Mouse (Mus musculus): ENCODE measurements around the gene Dnaja2.

The Dnaja2 gene

DNA sequence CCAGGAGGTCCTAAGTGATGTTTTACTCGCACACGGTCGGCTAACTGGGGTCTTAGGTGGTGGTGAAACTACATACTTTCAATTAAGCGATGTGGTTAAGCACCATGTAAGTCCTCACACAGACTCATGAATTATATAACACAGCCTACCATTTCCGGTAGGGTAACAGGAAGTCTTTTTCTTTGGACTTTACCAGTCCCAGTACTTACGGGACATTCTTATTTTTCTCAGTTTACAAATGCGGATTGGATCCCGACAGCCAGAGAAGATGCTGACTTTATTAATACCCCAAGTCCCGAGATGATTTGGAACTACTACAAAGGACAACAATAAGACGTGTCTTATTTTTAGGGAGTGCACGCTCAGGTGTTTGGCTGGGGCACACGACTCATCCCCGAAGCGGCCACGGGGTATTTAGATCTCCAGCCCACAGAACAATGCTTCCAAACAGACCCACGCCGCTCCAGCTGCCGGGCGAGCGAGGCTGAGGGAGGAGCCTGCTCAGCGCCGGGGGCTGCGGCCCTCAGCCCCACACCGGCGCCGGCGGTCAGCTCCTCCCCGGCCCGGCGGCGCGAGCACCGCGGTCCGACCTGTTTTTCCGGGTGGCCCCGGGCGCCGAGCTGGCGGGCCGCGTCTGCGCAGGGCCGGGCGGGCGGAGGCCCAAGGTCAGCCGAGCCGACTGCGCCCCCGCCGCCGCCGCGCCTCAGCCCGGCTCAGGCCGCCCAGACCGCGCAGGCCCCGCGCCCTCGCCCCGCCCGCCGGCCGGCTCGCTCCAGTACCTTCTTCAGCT lies 558 bp downstream of the Dnaja2 start:
- DNase-seq (ENCODE audit: low spot score), result no peak

DNA sequence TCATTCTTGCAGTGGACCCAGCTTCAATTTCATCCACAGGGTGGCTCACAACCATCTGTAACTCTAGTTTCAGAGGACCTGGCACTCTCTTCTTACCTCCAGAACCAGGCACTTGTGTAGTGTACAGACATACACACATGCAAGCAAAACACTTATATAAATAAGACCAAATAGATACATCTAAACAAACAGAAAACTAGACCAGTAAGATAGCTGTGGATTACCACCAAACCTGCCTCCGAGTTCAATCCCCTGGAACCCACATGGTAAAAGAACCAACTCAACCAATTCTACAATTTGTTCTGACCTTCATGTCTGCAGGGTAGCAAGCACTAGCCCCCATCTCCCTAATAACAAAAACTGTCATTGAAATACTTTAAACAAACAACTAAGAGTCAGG lies 3.2 kb downstream of the Dnaja2 start:
- no peak for DNase-seq (ENCODE audit: low spot score)

DNA sequence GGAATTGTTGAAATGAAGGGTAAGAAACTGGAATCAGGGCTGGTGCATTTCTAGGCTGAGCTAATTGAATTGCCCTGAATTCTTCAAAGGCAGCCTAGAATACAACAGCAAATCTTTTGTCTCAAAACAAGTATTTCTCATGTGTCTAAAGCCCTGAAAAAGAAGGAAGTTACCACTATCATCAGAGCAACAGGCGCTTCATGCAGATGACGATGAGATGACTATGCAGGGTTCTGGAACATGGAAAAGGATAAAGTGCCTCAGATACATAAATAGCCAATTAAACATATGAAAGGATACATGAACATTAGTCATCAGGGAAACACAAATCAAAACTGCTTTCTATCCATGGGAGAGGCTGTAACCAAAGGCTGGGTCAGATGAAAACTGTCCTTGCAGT lies 18.8 kb downstream of the Dnaja2 start:
- no peak for DNase-seq (ENCODE audit: low spot score)

DNA sequence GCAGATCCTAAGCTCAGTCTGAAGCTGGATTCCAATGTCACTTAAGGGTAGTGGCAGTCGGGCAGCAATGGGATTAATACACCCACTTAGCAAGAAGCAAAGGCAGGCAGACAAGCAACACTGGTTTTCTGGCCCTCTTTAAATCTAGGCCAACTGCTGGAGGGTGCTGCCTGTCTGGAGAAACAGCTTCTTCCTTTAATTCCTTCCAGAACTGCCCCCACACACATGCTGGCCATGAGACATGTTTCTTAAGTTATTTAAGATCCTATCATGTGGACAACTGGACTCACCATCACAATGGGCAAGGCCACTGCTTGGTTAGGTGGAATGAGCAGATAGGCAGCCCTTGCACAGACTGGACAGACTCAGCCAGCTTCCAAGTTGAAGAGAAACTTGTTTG lies 21.0 kb downstream of the Dnaja2 start:
- no peak for DNase-seq (ENCODE audit: low spot score)

DNA sequence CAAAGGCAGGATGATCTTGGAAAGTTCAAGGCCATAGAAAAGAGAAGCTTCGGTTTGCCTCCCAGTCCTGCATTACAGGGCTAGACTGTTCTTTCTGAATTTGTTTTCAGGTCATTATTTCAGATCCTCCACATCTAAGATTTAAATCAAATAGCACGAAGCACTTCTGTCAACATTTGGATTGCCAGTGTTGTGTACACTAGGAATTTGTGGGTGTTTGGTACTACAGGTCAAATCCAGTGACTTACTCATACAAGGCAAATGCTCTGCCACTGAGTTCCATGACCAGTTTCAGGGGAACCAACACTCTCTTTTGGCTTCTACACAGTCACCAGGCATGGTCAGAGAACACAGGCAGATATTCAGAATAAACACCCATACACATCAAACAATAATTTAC lies 21.7 kb downstream of the Dnaja2 start:
- DNase-seq (ENCODE audit: low spot score), result no peak

DNA sequence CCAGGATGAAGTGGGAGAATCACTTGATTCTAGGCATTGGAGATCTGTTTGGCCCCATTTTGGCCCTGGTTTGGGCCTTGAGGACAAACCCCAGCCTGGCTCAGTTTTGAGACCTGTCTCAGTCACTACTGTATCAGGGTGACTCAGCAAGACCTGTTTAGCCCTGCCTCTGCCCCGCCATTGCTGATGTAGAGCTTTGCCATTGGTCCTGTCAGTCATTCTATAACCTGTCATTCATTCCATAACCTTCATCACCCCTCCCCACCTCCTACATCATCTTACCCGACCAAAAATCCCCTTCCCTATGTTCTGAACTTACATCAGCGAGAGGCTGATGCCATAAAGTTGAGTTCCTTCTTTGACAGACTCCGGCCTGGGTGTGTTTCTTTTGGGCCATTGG lies 22.3 kb downstream of the Dnaja2 start:
- no peak for DNase-seq (ENCODE audit: low spot score)

DNA sequence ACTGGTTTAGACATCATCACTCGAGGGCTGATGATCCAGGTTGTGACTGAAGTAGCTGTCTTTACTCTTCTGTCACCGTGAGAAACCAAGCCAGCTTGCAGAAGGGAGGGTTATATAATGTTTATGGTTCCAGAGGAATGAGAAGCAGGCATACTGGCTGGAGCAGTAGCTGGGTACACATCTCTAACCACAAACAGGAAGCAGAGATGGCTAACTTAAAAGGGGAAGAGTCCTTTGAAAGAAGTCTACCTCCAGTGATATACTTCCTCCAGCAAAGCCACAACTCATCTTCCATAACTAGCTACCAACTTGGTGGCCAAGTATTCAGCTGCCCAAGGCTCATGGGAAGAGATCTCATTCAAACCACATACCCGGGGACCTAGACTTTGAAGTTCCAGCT lies 23.7 kb downstream of the Dnaja2 start:
- DNase-seq (ENCODE audit: low spot score), result no peak

DNA sequence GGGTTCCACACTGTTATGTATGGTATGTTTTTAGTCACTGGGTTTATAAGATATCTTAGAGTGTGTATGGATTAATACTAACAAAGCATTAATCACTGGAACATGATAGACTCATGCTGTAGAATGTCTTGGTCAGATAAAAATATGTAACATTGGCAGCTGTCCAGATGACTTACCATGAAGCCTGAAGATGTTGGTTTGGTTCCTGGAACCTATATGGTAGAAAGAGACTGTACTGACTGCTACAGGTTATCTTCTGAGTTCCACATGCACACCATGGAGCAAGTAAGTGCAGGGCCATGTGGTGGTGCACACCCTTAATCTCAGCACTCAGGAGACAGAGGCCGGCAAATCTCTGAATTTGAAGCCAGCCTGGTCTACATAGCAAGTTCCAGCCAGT lies 24.4 kb downstream of the Dnaja2 start:
- DNase-seq (ENCODE audit: low spot score), result no peak

DNA sequence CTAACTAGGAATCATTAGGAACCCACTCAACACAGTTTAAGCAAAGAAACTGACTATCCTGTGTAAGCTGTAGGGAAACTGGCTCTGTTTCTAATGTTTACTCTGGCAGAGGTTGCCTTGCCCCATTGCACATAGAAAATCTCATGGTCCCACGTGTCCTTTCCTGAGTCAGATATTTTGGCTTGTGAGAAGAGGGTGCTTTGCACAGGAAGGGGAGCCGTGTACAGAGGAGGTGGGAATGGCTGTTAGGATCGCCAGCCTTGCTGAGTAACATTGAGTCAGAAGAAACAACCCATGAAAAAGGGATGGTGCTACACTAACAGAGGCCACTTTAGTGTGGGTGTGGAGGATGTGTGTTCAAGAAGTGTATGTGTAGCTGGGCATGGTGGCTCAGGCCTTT lies 26.2 kb downstream of the Dnaja2 start:
- DNase-seq (ENCODE audit: low spot score), result no peak

DNA sequence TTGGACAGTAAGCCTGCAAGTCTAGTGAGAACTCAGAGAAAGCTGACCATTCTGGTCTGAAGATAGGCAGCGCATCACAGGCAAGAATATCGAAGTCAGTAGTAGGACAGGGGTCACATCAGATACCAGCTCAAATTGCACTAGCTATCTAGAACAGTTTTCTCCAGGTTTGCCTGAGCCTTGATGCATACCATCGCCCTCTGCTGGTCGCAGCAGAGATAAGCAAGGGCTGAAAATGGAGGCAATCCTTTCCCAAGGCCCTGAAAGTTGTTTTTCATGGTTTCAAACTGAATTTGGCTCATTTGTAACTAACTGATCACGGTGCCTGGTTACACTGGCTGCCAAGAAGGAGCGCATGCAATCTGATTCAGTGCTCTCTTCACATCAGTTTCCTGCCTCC lies 29.0 kb downstream of the Dnaja2 start:
- no peak for DNase-seq (ENCODE audit: low spot score)

DNA sequence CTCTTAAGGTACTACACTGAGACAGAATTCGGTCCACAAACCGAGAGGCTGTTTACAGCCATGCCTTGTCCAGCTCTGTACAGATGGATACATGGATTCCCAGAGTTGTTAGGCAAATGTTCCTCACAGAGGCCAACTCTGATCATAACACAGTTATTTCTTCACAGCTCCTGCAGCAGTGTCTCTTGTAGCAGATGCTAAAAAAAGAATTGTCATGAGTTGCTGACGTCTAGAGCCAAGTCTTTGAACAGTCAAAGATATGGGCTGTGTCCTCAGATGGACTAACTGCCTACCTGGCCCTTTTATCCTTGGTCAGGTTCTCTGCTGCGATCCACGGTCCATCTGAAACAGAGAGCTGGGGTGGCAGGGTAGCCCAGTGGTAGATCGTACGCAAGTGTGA lies 31.1 kb downstream of the Dnaja2 start:
- no peak for DNase-seq (ENCODE audit: low spot score)

DNA sequence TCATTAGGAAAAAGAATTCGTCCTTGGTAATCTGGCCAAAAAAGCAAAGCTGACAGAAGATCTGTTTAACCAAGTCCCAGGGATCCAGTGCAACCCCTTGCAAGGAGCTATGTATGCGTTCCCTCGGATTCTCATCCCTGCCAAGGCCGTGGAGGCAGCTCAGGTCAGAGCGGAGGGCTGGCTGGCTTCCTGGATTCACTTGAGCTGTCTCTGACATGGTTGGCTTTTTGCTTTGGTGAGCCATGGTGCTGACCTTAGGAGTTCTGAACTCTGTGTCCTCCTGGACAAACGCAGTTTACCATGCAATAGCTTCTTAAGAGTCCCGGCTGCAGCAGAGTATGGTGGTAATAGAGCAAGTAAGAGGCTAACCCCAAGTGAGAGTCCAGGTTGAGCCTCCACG lies 33.8 kb downstream of the Dnaja2 start:
- DNase-seq (ENCODE audit: low spot score), result no peak

DNA sequence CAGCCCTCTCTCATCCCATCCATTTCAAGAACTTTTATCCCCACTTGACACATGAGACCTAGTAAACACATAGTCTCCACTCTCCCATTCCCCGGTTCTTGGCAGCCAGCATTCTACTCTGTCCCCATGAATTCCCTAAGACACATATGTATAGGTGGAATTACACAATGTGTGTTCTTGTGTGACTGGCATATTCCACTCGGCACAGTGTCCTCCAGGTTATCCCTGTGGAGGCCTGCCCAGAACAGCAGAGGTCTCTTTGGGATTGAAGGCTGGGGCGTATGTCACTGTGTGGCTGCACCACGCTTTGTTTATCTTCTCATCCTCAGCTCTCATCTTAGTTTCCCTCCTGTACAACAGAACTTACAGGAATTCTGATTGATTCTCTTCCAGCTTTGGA lies 34.6 kb downstream of the Dnaja2 start:
- no peak for DNase-seq (ENCODE audit: low spot score)

DNA sequence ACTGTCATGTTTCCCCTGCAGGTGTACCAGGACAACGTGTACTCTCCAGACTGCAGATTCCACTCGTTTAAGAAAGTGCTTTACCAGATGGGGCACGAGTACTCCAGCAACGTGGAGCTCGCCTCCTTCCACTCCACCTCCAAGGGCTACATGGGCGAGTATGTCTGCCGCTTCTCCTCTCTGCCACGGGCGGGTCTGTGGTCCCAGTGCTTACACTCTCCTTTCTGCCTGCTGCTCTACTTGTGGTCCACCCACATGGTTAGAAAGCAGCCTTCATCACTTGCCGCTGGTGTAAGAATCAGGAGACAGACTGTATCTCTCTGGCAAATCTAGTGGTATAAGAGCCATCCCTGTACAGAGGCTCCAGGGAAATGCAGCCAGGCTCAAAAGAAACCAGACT lies 37.2 kb downstream of the Dnaja2 start:
- DNase-seq (ENCODE audit: low spot score), result no peak

DNA sequence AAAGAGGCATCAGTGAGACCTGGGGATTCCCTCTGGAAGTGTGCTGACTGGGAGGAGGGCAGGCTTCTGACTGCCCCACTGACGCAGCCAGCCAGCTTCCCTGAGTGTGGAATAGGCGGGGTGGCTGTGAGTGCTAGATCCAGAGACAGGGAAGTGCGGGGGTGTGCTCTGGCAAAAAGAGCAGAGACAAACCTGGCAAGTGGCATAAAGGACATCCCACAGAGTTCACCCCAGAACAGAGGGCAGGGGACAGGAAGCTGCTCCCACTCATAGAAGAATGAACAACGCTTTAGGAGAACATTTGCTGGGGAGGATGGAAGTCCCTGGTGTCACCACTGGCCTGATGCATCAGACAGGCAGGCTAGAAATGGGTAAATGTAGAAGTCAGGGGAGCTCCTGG lies 37.8 kb downstream of the Dnaja2 start:
- DNase-seq (ENCODE audit: low spot score), result no peak

DNA sequence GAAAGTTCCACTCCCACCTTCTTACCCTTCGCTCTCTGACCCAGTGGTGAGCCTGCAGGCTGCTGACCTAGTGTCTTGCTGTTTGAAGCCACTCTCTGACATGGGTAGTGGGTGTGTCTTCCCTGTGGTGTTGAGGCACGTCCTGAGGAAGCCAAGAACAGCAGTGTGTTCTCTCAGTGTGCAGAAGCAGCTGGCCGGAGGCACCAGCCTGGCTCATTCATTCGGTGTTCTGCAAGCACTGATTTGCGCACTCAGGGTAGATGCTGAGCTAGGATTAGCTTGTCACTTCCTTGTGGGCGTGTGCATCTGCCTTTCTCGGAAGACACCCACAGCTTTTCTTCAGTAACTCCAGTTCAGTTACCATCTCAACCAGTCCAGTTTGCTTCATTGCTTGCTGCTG lies 39.8 kb downstream of the Dnaja2 start:
- DNase-seq (ENCODE audit: low spot score), result no peak

DNA sequence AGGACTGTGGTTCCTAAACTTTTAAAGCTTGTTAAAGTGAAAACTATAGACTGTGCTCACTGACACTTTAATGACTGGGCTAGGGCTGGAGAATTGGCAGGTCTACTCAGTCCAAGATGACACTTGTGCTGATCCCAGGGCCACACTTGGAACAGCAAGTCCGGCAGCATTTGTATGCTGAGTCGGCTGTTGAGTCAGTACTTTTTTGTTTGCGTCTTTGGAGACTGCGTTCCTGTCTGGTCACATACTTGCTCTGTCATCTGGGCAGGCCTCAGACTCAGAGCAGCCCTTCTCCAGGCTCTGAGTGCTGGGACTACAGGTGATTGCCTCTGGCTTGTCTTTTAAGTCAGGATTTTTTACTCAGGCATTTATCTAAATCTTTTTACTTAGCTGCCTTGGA lies 41.9 kb downstream of the Dnaja2 start:
- no peak for DNase-seq (ENCODE audit: low spot score)

DNA sequence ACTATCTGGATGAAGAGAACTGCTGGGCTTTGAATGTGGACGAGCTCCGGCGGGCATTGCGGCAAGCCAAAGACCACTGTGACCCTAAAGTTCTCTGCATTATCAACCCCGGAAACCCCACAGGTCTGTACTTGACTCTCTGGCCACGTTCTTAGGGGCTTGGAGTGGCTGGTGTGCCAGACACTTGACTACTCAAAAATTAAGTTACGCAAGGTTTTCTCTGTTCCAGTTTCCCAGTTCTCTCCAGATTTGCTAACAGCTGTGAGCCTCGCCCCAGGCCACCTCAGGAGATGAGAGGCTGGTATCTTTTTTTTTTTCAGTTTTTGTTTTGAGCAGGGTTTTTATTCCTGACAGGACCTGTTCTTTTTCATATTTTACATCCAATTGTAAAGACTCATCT lies 42.9 kb downstream of the Dnaja2 start:
- DNase-seq (ENCODE audit: low spot score), result no peak

DNA sequence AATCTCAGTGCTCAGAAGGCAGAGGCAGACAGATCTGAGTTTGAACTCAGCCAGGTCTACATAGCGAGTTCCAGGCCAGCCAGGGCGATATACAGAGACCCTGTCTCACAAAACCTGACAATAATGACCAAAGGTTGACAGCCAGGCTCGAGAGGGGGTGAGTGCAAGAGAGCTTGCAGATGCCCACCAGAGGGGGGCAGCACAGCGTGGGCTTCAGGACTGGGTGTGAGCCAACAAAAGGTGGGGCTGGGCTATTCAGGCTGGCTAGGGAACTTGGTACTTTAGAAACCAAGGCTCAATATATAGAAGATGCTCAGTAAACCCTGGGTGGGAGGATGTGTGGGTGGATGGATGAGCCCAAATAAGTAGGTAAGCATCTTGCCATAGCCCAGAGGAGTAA lies 46.5 kb downstream of the Dnaja2 start:
- no peak for DNase-seq (ENCODE audit: low spot score)

DNA sequence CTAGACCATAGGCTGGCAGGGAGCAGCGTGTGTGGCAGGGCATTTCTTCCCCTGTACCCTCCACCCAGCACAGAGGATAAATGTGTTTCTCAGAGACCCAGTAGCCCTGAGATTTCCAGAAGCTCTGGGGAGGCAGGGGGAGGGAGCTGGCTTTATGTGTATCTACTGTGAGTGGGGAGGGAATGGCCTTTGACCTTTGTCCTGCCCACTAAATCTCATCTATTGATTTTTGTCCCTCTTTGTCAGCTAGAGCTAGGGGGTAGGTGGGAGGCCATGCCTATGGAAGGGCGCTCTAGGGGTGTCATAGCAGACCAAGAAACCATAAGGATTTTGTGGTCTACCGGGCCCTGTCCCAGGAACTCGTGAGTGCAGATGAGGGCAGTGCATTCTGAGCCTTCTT lies 48.5 kb downstream of the Dnaja2 start:
- DNase-seq (ENCODE audit: low spot score), result no peak

DNA sequence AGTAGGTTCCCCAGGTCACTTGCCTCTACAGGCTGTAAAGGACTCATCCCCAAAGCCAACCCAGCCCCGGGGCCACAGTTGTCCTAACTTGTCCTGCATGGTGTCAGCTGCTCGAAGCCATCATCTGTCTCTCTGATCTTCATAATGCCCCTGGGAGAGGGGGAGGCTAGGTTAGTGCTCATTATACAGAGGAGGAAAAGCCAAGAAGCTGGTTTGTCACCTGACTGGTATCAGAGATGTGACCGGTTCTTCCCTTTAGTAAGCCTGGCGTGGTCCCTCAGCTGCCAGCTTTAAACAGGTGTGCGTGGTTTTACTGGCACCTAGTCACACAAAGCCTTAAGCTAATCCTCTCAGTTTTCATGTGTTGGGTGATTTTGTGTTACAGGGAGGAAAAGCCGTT lies 50.4 kb downstream of the Dnaja2 start:
- no peak for DNase-seq (ENCODE audit: low spot score)

DNA sequence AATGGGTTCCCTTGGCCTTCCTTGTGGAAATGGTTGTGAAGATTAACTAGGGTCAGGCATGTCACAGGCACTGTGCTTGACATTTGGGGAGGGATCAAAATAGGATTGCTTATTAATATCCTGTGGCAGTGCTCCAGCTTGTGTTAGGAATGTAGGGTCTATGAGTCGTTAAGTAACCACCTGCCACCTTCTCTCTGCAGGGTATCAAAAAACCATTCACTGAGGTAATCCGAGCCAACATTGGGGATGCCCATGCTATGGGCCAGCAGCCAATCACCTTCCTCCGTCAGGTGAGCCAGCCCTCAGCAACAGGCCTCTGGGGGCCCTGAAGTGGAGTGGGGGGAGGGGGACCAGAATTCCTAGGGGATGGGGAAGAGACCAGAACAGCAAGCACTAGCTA lies 52.1 kb downstream of the Dnaja2 start:
- DNase-seq (ENCODE audit: low spot score), result no peak

DNA sequence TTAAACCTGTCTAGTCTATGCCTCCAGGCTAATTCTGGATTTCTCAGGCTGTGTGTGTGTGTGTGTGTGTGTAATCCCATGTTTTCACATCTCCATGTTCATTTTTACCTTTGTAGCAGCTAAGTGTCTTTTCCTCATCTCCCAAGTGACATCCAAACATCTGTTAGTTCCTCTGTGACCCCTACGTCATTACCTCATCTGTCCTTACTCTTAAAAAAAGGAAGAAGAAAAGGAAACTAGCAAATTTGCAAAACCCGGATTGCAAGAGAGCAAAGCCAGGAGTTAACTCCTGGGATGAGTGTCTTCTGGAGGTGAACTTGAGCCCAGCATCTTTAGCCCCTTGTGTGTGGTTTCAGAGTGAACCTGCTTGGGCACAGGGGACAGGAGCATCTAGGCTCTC lies 52.8 kb downstream of the Dnaja2 start:
- DNase-seq (ENCODE audit: low spot score), result no peak

DNA sequence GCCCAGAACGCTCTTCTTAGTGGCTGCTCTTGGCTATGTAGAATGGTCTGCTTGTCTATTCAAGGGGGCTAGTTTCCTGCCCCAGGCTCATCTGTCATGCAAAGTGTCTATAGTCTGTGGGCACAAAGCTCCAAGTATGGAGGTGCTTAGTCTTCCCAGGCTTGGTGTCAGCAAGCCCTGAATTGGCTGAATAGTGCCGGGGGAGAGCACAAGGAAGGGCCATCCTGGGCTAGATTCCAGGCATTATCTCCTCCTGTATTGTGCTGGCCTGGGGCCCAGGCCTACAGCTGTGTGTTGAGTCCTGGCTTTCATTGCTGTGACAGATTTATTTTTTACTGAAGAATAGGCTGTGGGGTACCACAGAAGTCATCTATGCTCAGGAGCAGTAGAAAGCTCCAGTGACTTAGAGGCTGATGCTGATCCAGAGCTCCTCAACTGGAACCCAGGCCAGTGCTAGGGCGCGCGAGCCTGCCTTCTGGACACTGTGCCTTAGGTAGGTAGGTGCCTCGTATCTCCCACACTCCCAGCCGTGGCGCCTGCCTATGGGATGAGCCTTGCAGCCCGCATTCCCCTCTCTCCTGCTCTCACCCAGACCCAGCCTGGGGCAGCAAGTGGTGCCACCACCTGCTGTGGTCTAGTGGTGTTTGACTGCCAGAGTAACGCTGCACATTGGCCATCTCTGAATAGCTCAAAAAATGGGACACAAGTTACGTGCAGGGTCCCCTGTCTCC lies 54.0 kb downstream of the Dnaja2 start:
- no peak for DNase-seq (ENCODE audit: low spot score)
